Mouse (Mus musculus): ENCODE data around the gene Arap1. TPM values are rescaled to one million over a fixed set of nuclear protein-coding genes. Genes with fewer than 3 reads are reported as not detected.

Gene Arap1
- polyA plus RNA-seq, 1 experiment from 2014 or later = 11.4 TPM

- H3K27ac ChIP-seq (ENCODE audit: low read length) = no peak overlapping the region
- H3K27me3 ChIP-seq (ENCODE audit: control insufficient read depth, insufficient read depth, low read depth, low read length) = no peaks in the 10 kb centered on the region
- peak overlapping the region; percentile 79 for H3K4me3 ChIP-seq (ENCODE audit: low read depth, low read length)
- no peaks in the 10 kb centered on the region for H3K36me3 ChIP-seq (ENCODE audit: control insufficient read depth, insufficient read depth, low read length)
- peak overlapping the region; percentile 79 for H3K9ac ChIP-seq (ENCODE audit: low read depth, low read length)
- H3K9me3 ChIP-seq (replicated peaks; ENCODE audit: control insufficient read depth, low read length, poor library complexity, severe bottlenecking) = no peaks in the 10 kb centered on the region
- H3K4me2 ChIP-seq (ENCODE audit: low read length) = peak overlapping the region; percentile 99
- whole genome bisulfite sequencing = 0% methylated on average over 39 of the region's 61 CpGs
- peak; percentile 61 for ATAC-seq
- H3K4me1 ChIP-seq (ENCODE audit: control insufficient read depth, insufficient read depth, low read length) = peaks cover 14% of the 10 kb centered on the region
Measured at GRCm38 (mm10) chr7:101321218-101321827, 26.5 kb upstream of the Arap1 start.

- no peak overlapping the region for H3K4me2 ChIP-seq (ENCODE audit: low read length)
- H3K27ac ChIP-seq (ENCODE audit: low read length) = no peak overlapping the region
- WGBS = 70% methylated on average over 4 of the region's 4 CpGs
- H3K4me3 ChIP-seq (ENCODE audit: low read depth, low read length) = no peak overlapping the region
- H3K9ac ChIP-seq (ENCODE audit: low read depth, low read length) = no peak overlapping the region
- peaks cover 14% of the 10 kb centered on the region for H3K4me1 ChIP-seq (ENCODE audit: control insufficient read depth, insufficient read depth, low read length)
- H3K27me3 ChIP-seq (ENCODE audit: control insufficient read depth, insufficient read depth, low read depth, low read length) = no peaks in the 10 kb centered on the region
- no peaks in the 10 kb centered on the region for H3K9me3 ChIP-seq (replicated peaks; ENCODE audit: control insufficient read depth, low read length, poor library complexity, severe bottlenecking)
- H3K36me3 ChIP-seq (ENCODE audit: control insufficient read depth, insufficient read depth, low read length) = no peaks in the 10 kb centered on the region
- ATAC-seq = no peak
Measured at GRCm38 (mm10) chr7:101323141-101323594, 24.7 kb upstream of the Arap1 start.

GRCm38 (mm10) chr7:101324142-101324962 is 23.5 kb upstream of the Arap1 start:
- Histone ChIP-seq H3K9ac (ENCODE audit: low read depth, low read length) (no peak overlapping the region), H3K4me3 (ENCODE audit: low read depth, low read length) (no peak overlapping the region), H3K4me2 (ENCODE audit: low read length) (no peak overlapping the region), H3K4me1 (ENCODE audit: control insufficient read depth, insufficient read depth, low read length) (peaks cover 23% of the 10 kb centered on the region), H3K27ac (ENCODE audit: low read length) (no peak overlapping the region), H3K27me3 (ENCODE audit: control insufficient read depth, insufficient read depth, low read depth, low read length) (no peaks in the 10 kb centered on the region), H3K9me3 (replicated peaks; ENCODE audit: control insufficient read depth, low read length, poor library complexity, severe bottlenecking) (no peaks in the 10 kb centered on the region), H3K36me3 (ENCODE audit: control insufficient read depth, insufficient read depth, low read length) (no peaks in the 10 kb centered on the region)
- WGBS = 63% methylated on average over 6 of the region's 6 CpGs
- ATAC-seq = no peak

- Histone ChIP-seq H3K27ac (ENCODE audit: low read length) (no peak overlapping the region), H3K9ac (ENCODE audit: low read depth, low read length) (no peak overlapping the region), H3K9me3 (replicated peaks; ENCODE audit: control insufficient read depth, low read length, poor library complexity, severe bottlenecking) (no peaks in the 10 kb centered on the region), H3K36me3 (ENCODE audit: control insufficient read depth, insufficient read depth, low read length) (no peaks in the 10 kb centered on the region), H3K27me3 (ENCODE audit: control insufficient read depth, insufficient read depth, low read depth, low read length) (no peaks in the 10 kb centered on the region), H3K4me1 (ENCODE audit: control insufficient read depth, insufficient read depth, low read length) (peaks cover 20% of the 10 kb centered on the region), H3K4me3 (ENCODE audit: low read depth, low read length) (no peak overlapping the region), H3K4me2 (ENCODE audit: low read length) (no peak overlapping the region)
- 87% methylated on average over 5 of the region's 5 CpGs for WGBS
- ATAC-seq = no peak
Measured at GRCm38 (mm10) chr7:101326006-101326405, 21.9 kb upstream of the Arap1 start.

- 62% methylated on average over 5 of the region's 5 CpGs for WGBS
Measured at GRCm38 (mm10) chr7:101327263-101327662, 20.6 kb upstream of the Arap1 start.

GRCm38 (mm10) chr7:101327786-101328185 is 20.1 kb upstream of the Arap1 start:
- H3K27me3 ChIP-seq (ENCODE audit: control insufficient read depth, insufficient read depth, low read depth, low read length) = no peaks in the 10 kb centered on the region
- no peak overlapping the region for H3K9ac ChIP-seq (ENCODE audit: low read depth, low read length)
- no peak overlapping the region for H3K27ac ChIP-seq (ENCODE audit: low read length)
- no peak overlapping the region for H3K4me3 ChIP-seq (ENCODE audit: low read depth, low read length)
- peaks cover 13% of the 10 kb centered on the region for H3K4me1 ChIP-seq (ENCODE audit: control insufficient read depth, insufficient read depth, low read length)
- no peak overlapping the region for H3K4me2 ChIP-seq (ENCODE audit: low read length)
- H3K36me3 ChIP-seq (ENCODE audit: control insufficient read depth, insufficient read depth, low read length) = no peaks in the 10 kb centered on the region
- H3K9me3 ChIP-seq (replicated peaks; ENCODE audit: control insufficient read depth, low read length, poor library complexity, severe bottlenecking) = no peaks in the 10 kb centered on the region
- WGBS = 77% methylated on average over 2 of the region's 2 CpGs
- ATAC-seq = no peak

More at GRCm38 (mm10) chr7:101327263-101327662, 20.6 kb upstream of the Arap1 start:
- H3K36me3 ChIP-seq (ENCODE audit: control insufficient read depth, insufficient read depth, low read length) = no peaks in the 10 kb centered on the region
- H3K4me2 ChIP-seq (ENCODE audit: low read length) = no peak overlapping the region
- no peak overlapping the region for H3K9ac ChIP-seq (ENCODE audit: low read depth, low read length)
- peaks cover 15% of the 10 kb centered on the region for H3K4me1 ChIP-seq (ENCODE audit: control insufficient read depth, insufficient read depth, low read length)
- no peak overlapping the region for H3K27ac ChIP-seq (ENCODE audit: low read length)
- H3K4me3 ChIP-seq (ENCODE audit: low read depth, low read length) = no peak overlapping the region
- no peak for ATAC-seq
- H3K9me3 ChIP-seq (replicated peaks; ENCODE audit: control insufficient read depth, low read length, poor library complexity, severe bottlenecking) = no peaks in the 10 kb centered on the region
- H3K27me3 ChIP-seq (ENCODE audit: control insufficient read depth, insufficient read depth, low read depth, low read length) = no peaks in the 10 kb centered on the region

- peaks cover 11% of the 10 kb centered on the region for H3K4me1 ChIP-seq (ENCODE audit: control insufficient read depth, insufficient read depth, low read length)
- no peaks in the 10 kb centered on the region for H3K27me3 ChIP-seq (ENCODE audit: control insufficient read depth, insufficient read depth, low read depth, low read length)
- peak; percentile 50 for ATAC-seq
- WGBS = 58% methylated on average over 4 of the region's 4 CpGs
- H3K9ac ChIP-seq (ENCODE audit: low read depth, low read length) = no peak overlapping the region
- no peaks in the 10 kb centered on the region for H3K9me3 ChIP-seq (replicated peaks; ENCODE audit: control insufficient read depth, low read length, poor library complexity, severe bottlenecking)
- H3K4me3 ChIP-seq (ENCODE audit: low read depth, low read length) = no peak overlapping the region
- no peak overlapping the region for H3K27ac ChIP-seq (ENCODE audit: low read length)
- H3K4me2 ChIP-seq (ENCODE audit: low read length) = no peak overlapping the region
- no peaks in the 10 kb centered on the region for H3K36me3 ChIP-seq (ENCODE audit: control insufficient read depth, insufficient read depth, low read length)
Measured at GRCm38 (mm10) chr7:101328621-101329158, 19.2 kb upstream of the Arap1 start.

- peaks cover 11% of the 10 kb centered on the region for H3K4me1 ChIP-seq (ENCODE audit: control insufficient read depth, insufficient read depth, low read length)
- no peaks in the 10 kb centered on the region for H3K9me3 ChIP-seq (replicated peaks; ENCODE audit: control insufficient read depth, low read length, poor library complexity, severe bottlenecking)
- no peaks in the 10 kb centered on the region for H3K27me3 ChIP-seq (ENCODE audit: control insufficient read depth, insufficient read depth, low read depth, low read length)
- H3K27ac ChIP-seq (ENCODE audit: low read length) = no peak overlapping the region
- H3K9ac ChIP-seq (ENCODE audit: low read depth, low read length) = no peak overlapping the region
- no peaks in the 10 kb centered on the region for H3K36me3 ChIP-seq (ENCODE audit: control insufficient read depth, insufficient read depth, low read length)
- H3K4me2 ChIP-seq (ENCODE audit: low read length) = no peak overlapping the region
- 67% methylated on average over 4 of the region's 4 CpGs for WGBS
- H3K4me3 ChIP-seq (ENCODE audit: low read depth, low read length) = no peak overlapping the region
- ATAC-seq = no peak
Measured at GRCm38 (mm10) chr7:101329606-101330005, 18.3 kb upstream of the Arap1 start.

Data from midbrain, embryonic 16.5 days (tissue).